Mouse (Mus musculus): ENCODE measurements around the gene Sec16b.

DNA sequence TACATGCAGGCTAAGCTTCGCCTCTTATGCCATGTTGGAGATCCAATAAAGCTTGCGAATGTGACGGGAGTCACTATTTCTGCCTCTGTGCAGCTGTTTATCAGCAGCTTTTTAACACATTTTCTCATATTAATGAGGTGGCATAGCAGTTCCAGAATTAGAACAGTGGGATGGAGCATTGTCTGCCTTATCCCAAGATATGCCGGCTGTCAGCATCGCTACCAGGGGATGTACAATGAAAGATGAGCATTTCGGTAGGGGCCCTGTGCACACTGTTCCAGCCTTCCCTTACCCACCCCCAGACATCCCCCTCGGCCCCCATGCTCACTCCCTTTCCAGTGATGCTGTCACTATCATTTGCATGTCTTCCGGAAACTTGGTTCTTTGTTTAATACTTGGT, 71.8 kb downstream of the Sec16b start:
- no peak for TF ChIP-seq GATA1 (IDR thresholded peaks at IDR 0.05; ENCODE audit: borderline replicate concordance, low read length)
- TF ChIP-seq CTCF (IDR thresholded peaks at IDR 0.05; ENCODE audit: low read depth, low read length) = no peak
- no peak for TF ChIP-seq POLR2AphosphoS5 (IDR thresholded peaks at IDR 0.05; ENCODE audit: insufficient replicate concordance, low read depth, low read length)
- no peak for TF ChIP-seq TAL1 (conservative IDR thresholded peaks at IDR 0.05; ENCODE audit: low read depth, low read length)
- no peak for TF ChIP-seq GATA2 (IDR thresholded peaks at IDR 0.05; ENCODE audit: borderline replicate concordance, low read depth, low read length)

Measured in G1E (cell line).